Mouse (Mus musculus) mesoderm, embryonic 11.5 days (tissue): Measurements from ENCODE around the gene Mink1.

ENCODE experiments used
- DNase-seq: peaks from one replicate; pipeline ENCODE4 v3.0.0-alpha.2; 2012; ENCODE audit warnings: low read depth, low spot score

The Mink1 gene

DNA sequence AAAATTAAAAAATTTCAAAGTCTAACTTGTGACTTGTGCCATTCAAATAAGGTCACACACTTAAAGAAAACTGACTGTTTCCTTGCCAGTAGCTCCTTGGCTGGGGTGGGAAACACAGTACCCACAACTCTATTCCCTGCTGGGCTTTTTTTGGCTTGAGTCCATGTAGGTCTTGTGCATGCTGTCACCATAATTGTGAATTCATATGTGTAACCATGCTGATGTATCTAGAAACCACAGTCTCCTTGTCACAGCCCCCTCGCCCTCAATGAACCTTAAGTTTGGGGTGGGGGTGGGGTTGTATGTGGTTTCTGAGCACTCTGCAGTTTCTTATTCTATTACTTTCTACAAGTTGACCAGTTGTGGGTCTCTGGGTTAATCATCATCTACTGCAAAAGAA, 29.1 kb downstream of the Mink1 start:
- no peak for DNase-seq

DNA sequence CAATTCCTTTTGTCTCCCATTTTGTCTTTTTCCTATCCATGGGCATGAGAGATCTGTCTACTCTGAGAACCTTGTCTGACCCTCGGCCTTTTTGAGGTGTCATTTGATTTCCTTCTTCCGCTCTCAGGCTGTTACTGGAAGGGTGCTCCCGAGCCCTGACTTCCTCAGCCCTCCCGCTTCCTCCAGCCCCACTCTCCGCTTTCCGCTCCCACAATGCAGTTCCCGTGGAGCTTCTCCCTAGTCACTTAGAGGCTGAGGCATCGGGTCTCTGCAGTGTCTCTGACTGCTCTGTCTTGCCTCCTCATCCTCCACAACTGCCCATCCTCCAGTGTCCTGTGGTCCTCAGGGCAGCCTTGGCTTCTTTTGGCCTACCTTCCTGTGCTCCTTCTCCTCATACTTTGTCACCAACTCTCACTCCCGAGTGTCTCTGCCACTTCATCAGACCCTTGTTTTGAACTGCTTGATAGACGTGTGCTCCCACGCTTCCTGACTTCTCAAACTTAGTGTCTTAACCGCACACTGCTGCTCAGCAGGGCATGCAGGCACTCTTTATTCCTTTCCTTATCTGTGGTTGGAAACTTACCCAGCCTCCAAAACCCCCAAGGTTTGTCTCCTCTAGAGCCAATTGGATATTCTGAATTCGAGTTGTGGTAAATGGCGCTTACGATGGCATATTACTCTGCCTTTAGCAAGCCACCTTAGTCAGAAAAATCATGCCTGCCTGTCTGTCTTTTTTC, 31.7 kb downstream of the Mink1 start:
- DNase-seq, result no peak

- no peak for DNase-seq
Measured at GRCm38 (mm10) chr11:70595638-70596037, 33.0 kb downstream of the Mink1 start.

- no peak for DNase-seq
Measured at GRCm38 (mm10) chr11:70596094-70596493, 33.4 kb downstream of the Mink1 start.

GRCm38 (mm10) chr11:70597301-70597700, 34.6 kb downstream of the Mink1 start:
- no peak for DNase-seq

DNA sequence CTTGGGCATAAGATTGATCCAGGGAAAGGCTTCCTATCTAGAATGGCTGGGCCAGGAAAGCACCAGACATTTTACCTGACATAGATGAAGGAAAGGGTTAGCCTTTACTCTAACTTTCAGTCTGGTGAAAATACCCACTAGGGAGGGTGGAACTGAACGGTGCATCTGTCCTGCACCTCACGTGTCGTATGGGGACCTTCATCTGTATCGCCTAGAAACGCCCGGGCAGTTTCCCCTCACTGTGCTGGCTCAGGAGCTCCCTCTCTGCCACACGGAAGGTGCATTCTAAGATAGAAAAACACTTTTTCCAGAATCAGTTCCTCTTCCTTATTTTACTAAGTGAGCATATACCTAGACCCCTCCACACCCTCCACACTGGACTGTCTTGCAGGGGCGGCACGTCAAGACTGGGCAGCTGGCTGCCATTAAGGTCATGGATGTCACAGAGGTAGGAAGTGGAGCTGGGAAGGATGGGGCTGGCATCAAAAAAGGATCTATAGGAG, 35.8 kb downstream of the Mink1 start:
- no peak for DNase-seq

DNA sequence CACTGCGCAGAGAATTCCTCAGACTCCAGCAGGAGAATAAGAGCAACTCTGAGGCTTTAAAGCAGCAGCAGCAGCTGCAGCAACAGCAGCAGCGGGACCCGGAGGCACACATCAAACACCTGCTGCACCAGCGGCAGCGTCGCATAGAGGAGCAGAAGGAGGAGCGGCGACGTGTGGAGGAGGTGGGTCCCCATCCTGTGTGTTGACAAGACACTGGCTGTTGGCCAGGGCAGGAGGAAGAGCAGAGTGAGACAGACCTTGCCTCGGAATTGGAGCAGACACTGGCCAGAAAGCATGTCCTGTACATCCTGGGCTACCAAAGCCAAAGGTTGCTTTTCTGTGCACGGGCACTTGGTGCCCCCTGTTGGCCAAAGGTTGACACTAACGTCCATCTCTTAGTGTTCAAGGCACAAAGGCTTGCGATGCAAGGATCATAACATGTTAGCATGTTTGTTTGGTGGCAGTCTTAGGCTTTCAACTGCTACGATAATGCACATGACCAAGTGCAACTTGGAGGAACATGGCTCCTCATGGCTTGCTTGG, 42.4 kb downstream of the Mink1 start:
- peak; percentile 76 for DNase-seq

GRCm38 (mm10) chr11:70606717-70607116, 44.0 kb downstream of the Mink1 start:
- DNase-seq, result no peak

- DNase-seq, result no peak
Measured at GRCm38 (mm10) chr11:70607611-70608010, 44.9 kb downstream of the Mink1 start.

GRCm38 (mm10) chr11:70608381-70609066, 45.8 kb downstream of the Mink1 start:
- DNase-seq, result no peak

DNA sequence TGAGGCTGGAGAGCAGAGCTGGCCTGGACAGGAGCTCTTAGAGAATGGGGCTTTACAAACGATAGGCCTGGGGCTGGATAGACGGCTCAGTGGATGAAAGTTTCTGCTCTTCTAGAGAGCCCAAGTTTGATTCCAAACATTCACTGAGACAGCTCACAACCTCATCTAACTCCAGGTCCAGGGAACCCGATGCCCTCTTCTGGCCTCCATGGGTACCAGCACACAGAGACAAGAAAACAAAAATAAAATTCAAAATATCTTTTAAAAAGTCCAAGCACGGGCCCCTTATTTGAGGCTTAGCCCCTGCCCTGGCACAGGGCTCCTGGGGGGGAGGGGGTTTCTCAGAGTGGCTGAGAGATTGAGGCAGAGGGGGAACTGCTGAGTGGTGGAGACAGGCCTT, 48.1 kb downstream of the Mink1 start:
- no peak for DNase-seq

DNA sequence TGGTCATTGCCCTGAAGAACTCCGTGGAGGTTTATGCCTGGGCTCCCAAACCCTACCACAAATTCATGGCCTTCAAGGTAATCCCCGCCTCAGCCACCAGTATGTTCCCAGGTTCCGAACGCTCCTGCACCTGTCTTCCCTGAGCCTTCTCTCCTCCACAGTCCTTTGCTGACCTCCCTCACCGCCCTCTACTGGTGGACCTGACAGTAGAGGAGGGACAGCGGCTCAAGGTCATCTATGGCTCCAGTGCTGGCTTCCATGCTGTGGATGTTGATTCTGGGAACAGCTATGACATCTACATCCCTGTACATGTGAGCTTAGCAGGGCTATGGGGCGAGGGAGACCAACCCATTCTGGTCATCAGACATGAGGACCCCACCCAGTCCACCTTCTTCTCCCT, 49.8 kb downstream of the Mink1 start:
- DNase-seq, result no peak

- peak; percentile 58 for DNase-seq
Measured at GRCm38 (mm10) chr11:70615074-70615473, 52.4 kb downstream of the Mink1 start.

- DNase-seq, result no peak
Measured at GRCm38 (mm10) chr11:70615516-70616093, 52.9 kb downstream of the Mink1 start, which contains the start of gene 4930544D05Rik. 4930544D05Rik (plus strand) TSS chr11:70615848.

GRCm38 (mm10) chr11:70619101-70619500, 56.4 kb downstream of the Mink1 start, which contains the start of gene Chrne:
Chrne (minus strand) TSS chr11:70619216.
- DNase-seq, result no peak

DNA sequence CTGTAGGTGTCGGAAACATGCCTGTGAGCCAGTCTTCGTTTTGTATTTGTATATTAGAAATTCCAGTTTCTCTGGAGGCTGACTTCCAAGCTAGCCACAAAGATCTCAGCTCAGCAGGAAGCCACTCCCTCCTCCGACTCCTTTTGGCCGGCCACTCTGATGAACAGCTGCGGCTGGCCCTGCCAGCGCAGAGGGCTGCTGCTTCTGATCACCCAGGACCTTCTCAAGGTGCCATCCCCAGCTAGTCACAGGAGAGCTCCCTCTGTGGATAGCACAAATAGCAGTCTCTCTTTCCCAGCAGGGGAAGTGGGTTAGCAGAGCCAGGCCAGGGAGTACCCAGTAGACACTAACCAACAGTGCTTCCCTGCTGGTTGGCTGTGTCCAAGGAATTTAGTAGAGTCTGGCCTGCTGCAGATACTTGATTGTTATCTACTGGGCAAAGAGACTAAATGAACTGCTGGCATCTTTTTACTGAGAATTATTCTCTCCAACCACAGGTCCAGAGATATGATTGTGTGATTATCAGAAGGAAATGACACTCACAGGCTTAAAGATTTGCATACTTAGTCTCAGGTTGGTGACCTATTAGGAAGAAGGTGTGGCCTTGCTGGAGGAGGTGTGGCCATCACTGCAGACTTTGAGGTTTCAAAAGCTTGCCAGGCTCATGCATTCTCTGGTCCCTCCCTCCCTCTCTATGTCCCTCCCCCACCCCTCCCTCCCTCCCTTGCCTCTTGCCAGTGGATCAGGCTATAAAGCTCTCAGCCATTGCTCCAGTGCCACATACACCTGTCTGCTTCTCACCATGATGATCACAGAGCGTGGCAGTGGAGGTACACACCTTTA, 59.5 kb downstream of the Mink1 start:
- no peak for DNase-seq

DNA sequence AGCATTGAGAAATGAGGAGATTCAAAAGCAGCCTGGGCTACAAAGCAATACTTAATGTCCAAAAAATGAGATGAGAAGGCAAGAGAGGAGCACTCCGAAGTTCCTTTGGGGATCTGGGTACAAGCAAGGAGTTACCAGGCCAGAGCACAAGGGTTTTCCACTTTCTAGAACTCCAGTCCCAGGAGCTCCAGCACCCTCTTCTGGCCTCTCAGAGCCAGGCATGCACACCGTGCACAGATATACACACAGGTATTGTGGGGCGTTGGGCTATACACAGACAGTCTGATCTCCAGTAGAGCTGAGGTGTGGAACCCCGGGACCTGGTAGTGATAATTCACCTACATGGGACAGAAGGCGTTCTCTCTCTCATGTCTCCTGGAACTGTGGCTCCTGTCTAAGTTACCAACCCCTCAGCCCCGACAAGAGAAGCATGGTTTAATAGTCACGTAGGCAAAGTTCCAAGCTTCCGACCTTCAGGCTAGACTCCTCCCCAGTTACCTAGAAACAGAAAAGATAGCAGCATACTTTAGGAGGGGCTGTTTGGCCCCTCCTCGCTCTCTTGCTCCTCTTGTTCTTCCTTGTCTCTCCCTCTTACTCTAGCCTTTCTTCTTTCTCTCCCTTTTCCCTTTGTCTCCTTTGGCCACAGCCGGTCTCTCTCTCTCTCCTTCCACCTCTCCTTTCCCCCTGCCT, 60.5 kb downstream of the Mink1 start:
- no peak for DNase-seq

- DNase-seq, result peak; percentile 71
Measured at GRCm38 (mm10) chr11:70625473-70625872, 62.8 kb downstream of the Mink1 start.

DNA sequence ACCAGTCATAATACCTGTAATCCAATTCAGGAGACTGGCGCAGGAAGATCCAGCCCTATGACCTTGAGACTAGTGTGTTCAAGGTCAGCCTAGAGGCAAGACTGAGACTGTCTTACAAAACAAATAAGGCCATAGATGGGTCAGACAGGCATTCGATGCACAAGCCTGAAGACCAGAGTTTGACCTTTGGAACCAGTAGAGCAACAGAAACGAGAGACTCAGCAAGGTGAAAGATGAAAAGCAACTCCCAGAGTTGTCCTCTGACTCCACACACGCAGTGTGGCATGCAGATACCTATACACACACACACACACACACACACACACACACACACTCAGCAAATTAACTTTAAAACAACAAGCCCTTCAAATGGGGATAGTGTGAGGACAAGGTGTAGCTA, 64.2 kb downstream of the Mink1 start:
- DNase-seq, result no peak

DNA sequence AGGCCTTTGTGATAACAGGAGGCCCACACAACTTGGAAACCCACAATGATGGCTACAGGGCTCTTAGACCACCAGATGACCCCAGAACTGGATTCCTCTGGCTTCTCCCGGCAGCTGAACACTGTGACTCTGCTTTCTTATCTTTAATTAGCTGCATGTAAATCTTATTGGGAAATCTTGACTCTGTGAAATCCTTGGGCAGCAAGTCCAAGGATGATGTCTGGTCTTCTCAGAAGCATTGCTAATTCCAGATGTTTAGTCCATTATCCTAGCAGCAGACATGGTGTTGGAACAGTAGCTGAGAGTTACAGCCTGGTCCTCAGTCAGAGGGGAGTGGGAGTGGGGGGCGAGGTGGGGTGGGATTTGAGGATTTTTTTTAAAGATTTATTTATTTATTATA, 65.8 kb downstream of the Mink1 start:
- no peak for DNase-seq

DNA sequence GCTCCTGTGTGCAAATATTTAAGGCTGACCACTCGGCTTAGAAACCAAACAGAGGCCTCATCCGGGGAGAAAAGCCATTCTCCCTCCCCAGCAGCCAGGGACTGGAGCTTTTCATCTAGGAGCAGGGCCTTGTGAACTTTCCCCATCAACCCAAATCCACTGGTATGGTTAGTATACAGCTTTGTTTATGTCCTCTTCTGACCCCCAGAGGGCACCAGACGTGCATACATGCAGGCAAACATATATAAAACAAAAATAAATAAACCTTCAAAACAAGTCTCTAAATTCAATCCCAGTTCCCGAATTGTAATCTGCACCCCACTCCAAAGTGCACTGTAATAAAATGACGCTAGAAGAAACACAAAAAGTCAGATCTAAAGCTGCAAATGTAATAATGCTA, 66.9 kb downstream of the Mink1 start:
- DNase-seq, result no peak
